Mouse (Mus musculus): ENCODE measurements around the gene Repin1. TPM values are rescaled to one million over a fixed set of nuclear protein-coding genes. Genes with fewer than 3 reads are reported as not detected.
A peak's percentile ranks its signal among the peaks of the same experiment; 100 is the strongest.

Gene Repin1
- 11.8 and 13.2 TPM in 2 replicates for polyA plus RNA-seq (2016; fragmentation: Nextera tagmentation; extraction: Ambion mirVana)

GRCm38 (mm10) chr6:48593158-48594042, at the start of gene Repin1, which contains the start of gene Gm44965:
TSS of gene Repin1 (plus strand) at chr6:48593883.
TSS of gene Gm44965 (plus strand) at chr6:48593941.
- peak; percentile 77 for ATAC-seq
- Histone ChIP-seq H3K4me3 (peak within 1 kb of the TSS; percentile 68), H3K4me1 (peaks cover 25% of the 10 kb centered on the region), H3K9me3 (replicated peaks) (peaks cover 7% of the 10 kb centered on the region; the same call in 1 of the 2 replicates), H3K4me2 (peak within 1 kb of the TSS; percentile 85), H3K9ac (peak within 1 kb of the TSS; percentile 77), H3K27ac (peak within 1 kb of the TSS; percentile 67), H3K36me3 (peaks cover 29% of the 10 kb centered on the region), H3K27me3 (replicated peaks) (no peaks in the 10 kb centered on the region)
- 10% methylated on average over 45 of the region's 45 CpGs for WGBS (ENCODE audit: insufficient replicate concordance)

GRCm38 (mm10) chr6:48545251-48545650, 48.4 kb upstream of the Repin1 start:
- Histone ChIP-seq H3K4me1 (0 out of 2 replicates have a peak, but pooled peaks cover 10% of the 10 kb centered on the region), H3K27ac (no peak overlapping the region), H3K4me2 (no peak overlapping the region), H3K4me3 (no peak overlapping the region), H3K9ac (no peak overlapping the region), H3K9me3 (replicated peaks) (no peaks in the 10 kb centered on the region), H3K27me3 (replicated peaks) (no peaks in the 10 kb centered on the region), H3K36me3 (no peaks in the 10 kb centered on the region)
- ATAC-seq: no peak
- 61% methylated on average over 5 of the region's 5 CpGs for WGBS (ENCODE audit: insufficient replicate concordance)

GRCm38 (mm10) chr6:48546271-48546670, 47.4 kb upstream of the Repin1 start:
- H3K9ac ChIP-seq: no peak overlapping the region
- ATAC-seq: no peak
- H3K4me2 ChIP-seq: no peak overlapping the region
- H3K4me1 ChIP-seq: 0 out of 2 replicates have a peak, but pooled peaks cover 10% of the 10 kb centered on the region
- no peak overlapping the region for H3K4me3 ChIP-seq
- H3K9me3 ChIP-seq (replicated peaks): no peaks in the 10 kb centered on the region
- no peaks in the 10 kb centered on the region for H3K36me3 ChIP-seq
- WGBS (ENCODE audit: insufficient replicate concordance): 17% methylated on average over 1 of the region's 1 CpGs
- H3K27ac ChIP-seq: no peak overlapping the region
- no peaks in the 10 kb centered on the region for H3K27me3 ChIP-seq (replicated peaks)

- no peak for ATAC-seq
- H3K9ac ChIP-seq: no peak overlapping the region
- WGBS (ENCODE audit: insufficient replicate concordance): 57% methylated on average over 4 of the region's 4 CpGs
Observed at GRCm38 (mm10) chr6:48546858-48547257, 46.8 kb upstream of the Repin1 start.

GRCm38 (mm10) chr6:48548314-48548713, 45.4 kb upstream of the Repin1 start:
- WGBS (ENCODE audit: insufficient replicate concordance): 63% methylated on average over 6 of the region's 6 CpGs
- Histone ChIP-seq H3K4me2 (no peak overlapping the region), H3K27ac (no peak overlapping the region), H3K4me3 (no peak overlapping the region), H3K9me3 (replicated peaks) (no peaks in the 10 kb centered on the region), H3K4me1 (0 out of 2 replicates have a peak, but pooled peaks cover 10% of the 10 kb centered on the region), H3K27me3 (replicated peaks) (no peaks in the 10 kb centered on the region), H3K36me3 (no peaks in the 10 kb centered on the region), H3K9ac (no peak overlapping the region)
- no peak for ATAC-seq

More at GRCm38 (mm10) chr6:48546858-48547257, 46.8 kb upstream of the Repin1 start:
- H3K36me3 ChIP-seq: no peaks in the 10 kb centered on the region
- no peaks in the 10 kb centered on the region for H3K9me3 ChIP-seq (replicated peaks)
- H3K4me1 ChIP-seq: 0 out of 2 replicates have a peak, but pooled peaks cover 10% of the 10 kb centered on the region
- H3K27ac ChIP-seq: no peak overlapping the region
- no peak overlapping the region for H3K4me3 ChIP-seq
- H3K27me3 ChIP-seq (replicated peaks): no peaks in the 10 kb centered on the region
- H3K4me2 ChIP-seq: no peak overlapping the region

- no peak overlapping the region for H3K4me3 ChIP-seq
- peaks cover 19% of the 10 kb centered on the region for H3K4me1 ChIP-seq
- no peaks in the 10 kb centered on the region for H3K9me3 ChIP-seq (replicated peaks)
- ATAC-seq: no peak
- no peaks in the 10 kb centered on the region for H3K27me3 ChIP-seq (replicated peaks)
- no peak overlapping the region for H3K9ac ChIP-seq
- no peak overlapping the region for H3K27ac ChIP-seq
- no peak overlapping the region for H3K4me2 ChIP-seq
- 15% methylated on average over 4 of the region's 4 CpGs for WGBS (ENCODE audit: insufficient replicate concordance)
- H3K36me3 ChIP-seq: peaks cover 3% of the 10 kb centered on the region; the same call in 1 of the 2 replicates
Observed at GRCm38 (mm10) chr6:48552918-48553317, 40.8 kb upstream of the Repin1 start.

GRCm38 (mm10) chr6:48553819-48554218, 39.9 kb upstream of the Repin1 start:
- H3K4me1 ChIP-seq: peaks cover 16% of the 10 kb centered on the region
- H3K27ac ChIP-seq: no peak overlapping the region
- no peaks in the 10 kb centered on the region for H3K9me3 ChIP-seq (replicated peaks)
- peaks cover 3% of the 10 kb centered on the region; the same call in 1 of the 2 replicates for H3K36me3 ChIP-seq
- H3K4me3 ChIP-seq: peak overlapping the region; percentile 56; the same call in 1 of the 2 replicates
- WGBS (ENCODE audit: insufficient replicate concordance): 73% methylated on average over 4 of the region's 4 CpGs
- H3K27me3 ChIP-seq (replicated peaks): no peaks in the 10 kb centered on the region
- H3K4me2 ChIP-seq: peak overlapping the region; percentile 72
- no peak for ATAC-seq
- no peak overlapping the region for H3K9ac ChIP-seq

- peaks cover 3% of the 10 kb centered on the region; the same call in 1 of the 2 replicates for H3K36me3 ChIP-seq
- peaks cover 16% of the 10 kb centered on the region for H3K4me1 ChIP-seq
- peak within 1 kb of the TSS; percentile 83 for H3K27ac ChIP-seq
- H3K27me3 ChIP-seq (replicated peaks): no peaks in the 10 kb centered on the region
- 2% methylated on average over 39 of the region's 39 CpGs for WGBS (ENCODE audit: insufficient replicate concordance)
- H3K4me3 ChIP-seq: peak within 1 kb of the TSS; percentile 56
- H3K4me2 ChIP-seq: peak within 1 kb of the TSS; percentile 72
- H3K9me3 ChIP-seq (replicated peaks): no peaks in the 10 kb centered on the region
- ATAC-seq: peak; percentile 87
- peak within 1 kb of the TSS; percentile 61 for H3K9ac ChIP-seq
Observed at GRCm38 (mm10) chr6:48554280-48555103, 39.2 kb upstream of the Repin1 start, which contains the start of gene Lrrc61. TSS of gene Lrrc61 (plus strand) at chr6:48554796.

GRCm38 (mm10) chr6:48555104-48555890, 38.4 kb upstream of the Repin1 start:
- Histone ChIP-seq H3K4me3 (peak overlapping the region; percentile 56), H3K27ac (peak overlapping the region; percentile 83), H3K9me3 (replicated peaks) (no peaks in the 10 kb centered on the region), H3K36me3 (peaks cover 3% of the 10 kb centered on the region; the same call in 1 of the 2 replicates), H3K4me2 (peak overlapping the region; percentile 72), H3K9ac (peak overlapping the region; percentile 61), H3K4me1 (peaks cover 16% of the 10 kb centered on the region), H3K27me3 (replicated peaks) (no peaks in the 10 kb centered on the region)
- ATAC-seq: peak; percentile 59
- WGBS (ENCODE audit: insufficient replicate concordance): 30% methylated on average over 14 of the region's 14 CpGs

- no peak overlapping the region for H3K4me2 ChIP-seq
- no peak overlapping the region for H3K27ac ChIP-seq
- H3K36me3 ChIP-seq: peaks cover 3% of the 10 kb centered on the region; the same call in 1 of the 2 replicates
- H3K27me3 ChIP-seq (replicated peaks): no peaks in the 10 kb centered on the region
- no peak overlapping the region for H3K9ac ChIP-seq
- peaks cover 16% of the 10 kb centered on the region for H3K4me1 ChIP-seq
- no peak overlapping the region for H3K4me3 ChIP-seq
- no peaks in the 10 kb centered on the region for H3K9me3 ChIP-seq (replicated peaks)
- 72% methylated on average over 3 of the region's 3 CpGs for WGBS (ENCODE audit: insufficient replicate concordance)
- ATAC-seq: no peak
Observed at GRCm38 (mm10) chr6:48555956-48556355, 37.7 kb upstream of the Repin1 start.

All from liver, embryonic 12.5 days (tissue).